Mouse (Mus musculus) neural tube, embryonic 13.5 days (tissue): ENCODE data around the gene Rgs3. TPM values are rescaled to one million over a fixed set of nuclear protein-coding genes. Genes with fewer than 3 reads are reported as not detected.

Experiments used
- polyA plus RNA-seq: library from polyadenylated mRNA; unstranded; fragments of >200 nt; fragmentation: Nextera tagmentation; extraction: Ambion mirVana; gene quantifications from 2 replicates; pipeline ENCODE4 v1.2.1, GENCODE M21; 2015

Gene Rgs3
- polyA plus RNA-seq, 1 experiment from 2014 or later: 79.0 TPM

Other genes with a start within 250 kb of the Rgs3 start
- gene Fkbp15, start 199.3 kb upstream of the Rgs3 start, polyA plus RNA-seq: 24.8 and 24.9 TPM in 2 replicates
- gene Slc31a1, start 199.1 kb upstream of the Rgs3 start, polyA plus RNA-seq: 34.6 and 35.0 TPM in 2 replicates
- gene Cdc26, start 151.2 kb upstream of the Rgs3 start, polyA plus RNA-seq: 98.8 and 108 TPM in 2 replicates
- 17.1 and 17.9 TPM in 2 replicates for gene Prpf4, start 151.1 kb upstream of the Rgs3 start, polyA plus RNA-seq
- gene Rnf183, start 124.6 kb upstream of the Rgs3 start, polyA plus RNA-seq: 0.18 TPM in 1 of 2 replicates, not detected in the other
- 5.7 and 6.8 TPM in 2 replicates for gene Wdr31, start 89.0 kb upstream of the Rgs3 start, polyA plus RNA-seq
- 0.74 and 0.80 TPM in 2 replicates for gene Bspry, start 79.8 kb upstream of the Rgs3 start, polyA plus RNA-seq
- 13.1 and 14.2 TPM in 2 replicates for gene Hdhd3, start 56.4 kb upstream of the Rgs3 start, polyA plus RNA-seq
- gene Alad, start 39.9 kb upstream of the Rgs3 start, polyA plus RNA-seq: 49.8 and 58.8 TPM in 2 replicates
- gene Pole3, start 34.8 kb upstream of the Rgs3 start, polyA plus RNA-seq: 61.8 and 63.1 TPM in 2 replicates
- gene 4933430I17Rik, start 34.5 kb upstream of the Rgs3 start, polyA plus RNA-seq: 0.70 and 0.87 TPM in 2 replicates